Mouse (Mus musculus): ENCODE data around the gene Ppil6. TPM values are rescaled to one million over a fixed set of nuclear protein-coding genes. Genes with fewer than 3 reads are reported as not detected.
A peak's percentile ranks its signal among the peaks of the same experiment; 100 is the strongest.

Gene Ppil6
- 2.6 and 3.7 TPM in 2 replicates for polyA plus RNA-seq (2015; fragmentation: Nextera tagmentation; extraction: Ambion mirVana)

- peaks cover 27% of the 10 kb centered on the region for H3K36me3 ChIP-seq (ENCODE audit: insufficient read depth, low read length)
- H3K4me1 ChIP-seq (ENCODE audit: insufficient read depth, low read length) = peaks cover 15% of the 10 kb centered on the region
- no peaks in the 10 kb centered on the region for H3K27me3 ChIP-seq (ENCODE audit: insufficient read depth, low read length)
- peak; percentile 95 for ATAC-seq (ENCODE audit: low FRiP score, low TSS enrichment)
- H3K4me3 ChIP-seq (ENCODE audit: low read length) = peak within 1 kb of the TSS; percentile 56
- H3K27ac ChIP-seq (ENCODE audit: low read length) = peak within 1 kb of the TSS; percentile 75
- peak within 1 kb of the TSS; percentile 69 for H3K9ac ChIP-seq (replicated peaks; ENCODE audit: low read length)
- no peaks in the 10 kb centered on the region for H3K9me3 ChIP-seq (ENCODE audit: low read length)
- WGBS = under 1% methylated on average over 49 of the region's 50 CpGs
- peak within 1 kb of the TSS; percentile 97 for H3K4me2 ChIP-seq (replicated peaks; ENCODE audit: low read depth, low read length)
Measured at GRCm38 (mm10) chr10:41489708-41490517, at the start of gene Ppil6, which contains the start of gene Smpd2. Ppil6 (plus strand) TSS chr10:41490439. Smpd2 (minus strand) TSS chr10:41490369.

GRCm38 (mm10) chr10:41448216-41448615, 42.0 kb upstream of the Ppil6 start:
- WGBS = 82% methylated on average over 1 of the region's 1 CpGs
- no peak overlapping the region for H3K4me3 ChIP-seq (ENCODE audit: low read length)
- ATAC-seq (ENCODE audit: low FRiP score, low TSS enrichment) = no peak
- no peak overlapping the region for H3K4me2 ChIP-seq (replicated peaks; ENCODE audit: low read depth, low read length)
- peaks cover 11% of the 10 kb centered on the region for H3K36me3 ChIP-seq (ENCODE audit: insufficient read depth, low read length)
- no peaks in the 10 kb centered on the region for H3K27me3 ChIP-seq (ENCODE audit: insufficient read depth, low read length)
- H3K9ac ChIP-seq (replicated peaks; ENCODE audit: low read length) = no peak overlapping the region
- H3K4me1 ChIP-seq (ENCODE audit: insufficient read depth, low read length) = peaks cover 15% of the 10 kb centered on the region
- H3K27ac ChIP-seq (ENCODE audit: low read length) = no peak overlapping the region
- no peaks in the 10 kb centered on the region for H3K9me3 ChIP-seq (ENCODE audit: low read length)

DNA sequence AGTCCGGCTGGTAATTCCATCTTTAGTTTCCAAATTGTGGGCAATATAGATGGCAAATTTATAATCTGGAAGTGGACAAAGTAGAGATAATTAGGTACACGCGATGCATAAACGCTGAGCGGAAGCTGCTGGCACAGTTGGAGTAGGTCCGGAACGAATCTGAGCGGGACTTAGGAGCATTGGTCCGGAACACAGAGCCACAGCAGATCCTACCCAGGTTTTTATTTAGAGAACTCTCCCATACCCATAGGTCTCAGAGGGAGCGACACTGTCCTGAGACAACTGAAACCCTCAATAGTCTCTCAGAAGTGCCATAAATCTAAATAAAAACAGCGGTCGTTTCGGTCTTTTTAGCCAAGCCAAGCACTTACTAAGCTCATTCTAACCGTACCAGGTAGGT, 40.6 kb upstream of the Ppil6 start:
- Histone ChIP-seq H3K9ac (replicated peaks; ENCODE audit: low read length) (peak overlapping the region; percentile 92), H3K27ac (ENCODE audit: low read length) (peak overlapping the region; percentile 70), H3K4me1 (ENCODE audit: insufficient read depth, low read length) (peaks cover 21% of the 10 kb centered on the region), H3K27me3 (ENCODE audit: insufficient read depth, low read length) (no peaks in the 10 kb centered on the region), H3K9me3 (ENCODE audit: low read length) (no peaks in the 10 kb centered on the region), H3K36me3 (ENCODE audit: insufficient read depth, low read length) (peaks cover 11% of the 10 kb centered on the region), H3K4me2 (replicated peaks; ENCODE audit: low read depth, low read length) (peak overlapping the region; percentile 60), H3K4me3 (ENCODE audit: low read length) (peak overlapping the region; percentile 98)
- 10% methylated on average over 14 of the region's 14 CpGs for WGBS
- ATAC-seq (ENCODE audit: low FRiP score, low TSS enrichment) = peak; percentile 79

DNA sequence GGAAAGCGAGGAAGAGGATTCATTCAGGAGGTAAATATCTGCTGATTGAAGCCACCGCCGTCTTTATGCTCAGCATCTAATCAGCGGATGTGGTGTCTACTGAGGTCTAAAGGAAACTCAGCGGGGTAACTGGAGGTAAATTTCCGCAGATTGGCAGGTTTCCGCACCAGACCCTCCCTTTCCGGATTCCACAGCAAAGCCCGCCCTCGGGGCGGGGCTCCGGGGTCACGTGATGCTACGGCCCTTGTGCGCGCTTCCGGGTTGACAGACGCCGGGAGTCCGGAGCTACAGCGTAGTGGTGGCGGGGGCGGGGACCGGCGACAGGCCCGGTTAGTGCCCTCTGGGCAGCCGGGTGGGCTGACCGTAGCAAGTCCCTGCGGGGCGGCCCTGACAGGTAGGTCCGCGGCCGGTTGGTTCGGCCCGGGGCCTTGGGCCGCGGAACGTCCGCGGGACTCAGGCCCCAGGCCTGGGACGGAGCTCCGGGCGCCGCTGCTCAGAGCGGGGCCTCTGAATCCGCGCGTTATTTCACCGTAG, 40.0 kb upstream of the Ppil6 start, which contains the start of gene Zbtb24:
Zbtb24 (plus strand) TSS at position 247 of the 534 bp plus-strand sequence.
- peak within 1 kb of the TSS; percentile 98 for H3K4me3 ChIP-seq (ENCODE audit: low read length)
- H3K4me2 ChIP-seq (replicated peaks; ENCODE audit: low read depth, low read length) = peak within 1 kb of the TSS; percentile 60
- H3K36me3 ChIP-seq (ENCODE audit: insufficient read depth, low read length) = peaks cover 15% of the 10 kb centered on the region
- H3K9me3 ChIP-seq (ENCODE audit: low read length) = no peaks in the 10 kb centered on the region
- peak within 1 kb of the TSS; percentile 70 for H3K27ac ChIP-seq (ENCODE audit: low read length)
- WGBS = under 1% methylated on average over 49 of the region's 49 CpGs
- H3K9ac ChIP-seq (replicated peaks; ENCODE audit: low read length) = peak within 1 kb of the TSS; percentile 92
- H3K4me1 ChIP-seq (ENCODE audit: insufficient read depth, low read length) = peaks cover 21% of the 10 kb centered on the region
- ATAC-seq (ENCODE audit: low FRiP score, low TSS enrichment) = peak; percentile 96
- no peaks in the 10 kb centered on the region for H3K27me3 ChIP-seq (ENCODE audit: insufficient read depth, low read length)

DNA sequence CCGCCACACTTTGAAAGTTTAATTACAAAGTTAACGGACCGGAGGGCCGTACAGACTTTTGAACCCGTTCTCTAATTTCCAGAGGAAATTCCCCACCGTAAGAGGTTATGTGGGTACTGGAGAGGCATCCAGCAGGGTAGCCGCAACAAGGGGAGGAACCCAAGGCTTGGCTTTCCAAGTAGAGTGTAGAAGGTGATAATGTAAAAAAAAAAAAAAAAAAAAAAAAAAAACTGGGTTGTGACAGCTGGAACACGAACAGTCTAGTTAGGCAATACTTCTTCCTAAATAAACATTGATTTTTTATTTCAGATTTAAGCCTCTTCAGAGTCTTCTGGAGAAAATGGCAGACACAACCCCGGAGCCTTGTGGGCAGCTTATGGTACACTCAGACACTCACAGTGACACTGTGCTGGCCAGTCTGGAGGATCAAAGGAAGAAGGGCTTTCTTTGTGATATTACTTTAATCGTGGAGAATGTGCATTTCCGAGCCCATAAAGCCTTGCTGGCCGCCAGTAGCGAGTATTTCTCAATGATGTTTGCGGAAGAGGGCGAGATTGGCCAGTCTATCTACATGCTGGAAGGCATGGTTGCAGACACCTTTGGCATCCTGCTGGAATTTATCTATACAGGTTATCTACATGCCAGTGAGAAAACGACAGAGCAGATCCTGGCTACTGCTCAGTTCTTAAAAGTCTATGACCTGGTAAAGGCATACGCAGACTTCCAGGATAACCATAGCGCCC, 39.3 kb upstream of the Ppil6 start:
- H3K9ac ChIP-seq (replicated peaks; ENCODE audit: low read length) = peak overlapping the region; percentile 92
- H3K27me3 ChIP-seq (ENCODE audit: insufficient read depth, low read length) = no peaks in the 10 kb centered on the region
- peak overlapping the region; percentile 68; the same call in 1 of the 2 replicates for H3K27ac ChIP-seq (ENCODE audit: low read length)
- 50% methylated on average over 18 of the region's 18 CpGs for WGBS
- peak overlapping the region; percentile 98 for H3K4me3 ChIP-seq (ENCODE audit: low read length)
- 0 out of 2 replicates have a peak, but pooled peaks have one; percentile 5 for ATAC-seq (ENCODE audit: low FRiP score, low TSS enrichment)
- peaks cover 22% of the 10 kb centered on the region for H3K36me3 ChIP-seq (ENCODE audit: insufficient read depth, low read length)
- no peaks in the 10 kb centered on the region for H3K9me3 ChIP-seq (ENCODE audit: low read length)
- H3K4me2 ChIP-seq (replicated peaks; ENCODE audit: low read depth, low read length) = peak overlapping the region; percentile 60
- peaks cover 21% of the 10 kb centered on the region for H3K4me1 ChIP-seq (ENCODE audit: insufficient read depth, low read length)

- Histone ChIP-seq H3K36me3 (ENCODE audit: insufficient read depth, low read length) (peaks cover 29% of the 10 kb centered on the region), H3K27me3 (ENCODE audit: insufficient read depth, low read length) (no peaks in the 10 kb centered on the region), H3K4me1 (ENCODE audit: insufficient read depth, low read length) (peaks cover 21% of the 10 kb centered on the region), H3K4me3 (ENCODE audit: low read length) (no peak overlapping the region), H3K27ac (ENCODE audit: low read length) (no peak overlapping the region), H3K9me3 (ENCODE audit: low read length) (no peaks in the 10 kb centered on the region), H3K9ac (replicated peaks; ENCODE audit: low read length) (no peak overlapping the region), H3K4me2 (replicated peaks; ENCODE audit: low read depth, low read length) (no peak overlapping the region)
- no peak for ATAC-seq (ENCODE audit: low FRiP score, low TSS enrichment)
- 84% methylated on average over 9 of the region's 9 CpGs for WGBS
Measured at GRCm38 (mm10) chr10:41451656-41452055, 38.6 kb upstream of the Ppil6 start.

DNA sequence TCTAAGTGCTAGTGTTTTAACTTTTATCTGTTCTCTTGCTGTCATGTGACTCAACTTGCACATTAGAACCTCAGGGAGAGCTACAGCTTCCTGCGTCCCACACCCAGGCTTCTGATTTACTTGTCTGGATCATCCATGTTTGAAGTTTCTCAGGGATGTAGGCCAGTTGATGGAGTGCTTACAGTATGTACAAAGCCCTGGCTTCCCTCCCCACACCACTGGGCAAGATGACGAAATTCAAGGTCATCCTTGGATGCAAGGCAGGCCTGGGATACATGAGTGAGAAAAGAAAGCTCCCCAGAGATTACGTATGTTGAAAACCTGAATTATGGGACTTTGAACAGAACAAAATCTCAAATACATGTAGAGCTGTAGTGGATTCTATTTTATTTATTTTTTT, 37.4 kb upstream of the Ppil6 start:
- Histone ChIP-seq H3K9me3 (ENCODE audit: low read length) (no peaks in the 10 kb centered on the region), H3K4me1 (ENCODE audit: insufficient read depth, low read length) (peaks cover 21% of the 10 kb centered on the region), H3K36me3 (ENCODE audit: insufficient read depth, low read length) (peaks cover 30% of the 10 kb centered on the region), H3K9ac (replicated peaks; ENCODE audit: low read length) (no peak overlapping the region), H3K4me3 (ENCODE audit: low read length) (no peak overlapping the region), H3K27ac (ENCODE audit: low read length) (no peak overlapping the region), H3K27me3 (ENCODE audit: insufficient read depth, low read length) (no peaks in the 10 kb centered on the region), H3K4me2 (replicated peaks; ENCODE audit: low read depth, low read length) (no peak overlapping the region)
- 91% methylated on average over 3 of the region's 3 CpGs for WGBS
- ATAC-seq (ENCODE audit: low FRiP score, low TSS enrichment) = no peak

- peaks cover 37% of the 10 kb centered on the region for H3K36me3 ChIP-seq (ENCODE audit: insufficient read depth, low read length)
Measured at GRCm38 (mm10) chr10:41459990-41460389, 30.2 kb upstream of the Ppil6 start.

DNA sequence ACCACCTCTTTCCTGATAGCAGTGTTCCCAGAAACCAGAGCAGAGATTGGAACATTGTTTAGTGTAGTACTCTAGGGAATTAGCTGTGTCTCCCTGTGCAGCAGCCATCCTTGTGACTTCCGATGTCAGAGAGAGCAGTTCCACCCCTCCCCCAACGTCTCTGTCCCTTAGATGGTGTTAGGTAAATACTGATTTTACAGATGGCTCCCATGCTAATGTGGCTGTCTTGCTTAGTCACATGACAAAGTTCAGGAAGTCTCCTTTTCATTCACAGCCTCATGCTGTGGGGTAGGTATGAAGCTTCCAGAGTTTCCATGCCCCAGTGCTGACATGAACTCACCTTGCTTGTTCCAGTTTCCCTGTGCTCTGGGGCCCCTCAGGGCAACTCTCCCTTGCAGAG, 29.7 kb upstream of the Ppil6 start:
- Histone ChIP-seq H3K9ac (replicated peaks; ENCODE audit: low read length) (no peak overlapping the region), H3K27me3 (ENCODE audit: insufficient read depth, low read length) (no peaks in the 10 kb centered on the region), H3K9me3 (ENCODE audit: low read length) (no peaks in the 10 kb centered on the region), H3K4me2 (replicated peaks; ENCODE audit: low read depth, low read length) (no peak overlapping the region), H3K4me3 (ENCODE audit: low read length) (no peak overlapping the region), H3K27ac (ENCODE audit: low read length) (no peak overlapping the region), H3K36me3 (ENCODE audit: insufficient read depth, low read length) (peaks cover 32% of the 10 kb centered on the region), H3K4me1 (ENCODE audit: insufficient read depth, low read length) (no peaks in the 10 kb centered on the region)
- WGBS = 15% methylated on average over 2 of the region's 2 CpGs
- ATAC-seq (ENCODE audit: low FRiP score, low TSS enrichment) = no peak

More at GRCm38 (mm10) chr10:41459990-41460389, 30.2 kb upstream of the Ppil6 start:
- H3K27ac ChIP-seq (ENCODE audit: low read length) = no peak overlapping the region
- no peaks in the 10 kb centered on the region for H3K4me1 ChIP-seq (ENCODE audit: insufficient read depth, low read length)
- H3K9ac ChIP-seq (replicated peaks; ENCODE audit: low read length) = no peak overlapping the region
- no peaks in the 10 kb centered on the region for H3K27me3 ChIP-seq (ENCODE audit: insufficient read depth, low read length)
- H3K9me3 ChIP-seq (ENCODE audit: low read length) = no peaks in the 10 kb centered on the region
- H3K4me2 ChIP-seq (replicated peaks; ENCODE audit: low read depth, low read length) = no peak overlapping the region
- H3K4me3 ChIP-seq (ENCODE audit: low read length) = no peak overlapping the region
- ATAC-seq (ENCODE audit: low FRiP score, low TSS enrichment) = no peak
- 81% methylated on average over 4 of the region's 4 CpGs for WGBS

Measured in kidney, embryonic 16.5 days (tissue).